Mouse (Mus musculus) cortical plate, adult 2 months (tissue): ENCODE data around the gene Senp8.

ENCODE experiments used
- CTCF ChIP-seq: fragments of 200-500 bp; IDR thresholded peaks from 2 replicates; pipeline ENCODE4 v1.5.1; 2011; ENCODE audit warnings: mild to moderate bottlenecking, control low read depth, low read length; ENCODE audit not compliant: insufficient read depth; ENCODE audit errors: extremely low read depth
- POLR2A ChIP-seq: fragments of 200-500 bp; IDR thresholded peaks from 2 replicates; pipeline ENCODE4 v1.6.1; 2011; ENCODE audit warnings: mild to moderate bottlenecking, low read length, control low read depth; ENCODE audit not compliant: insufficient read depth; ENCODE audit errors: extremely low read depth

GRCm38 (mm10) chr9:59749581-59750265 is 787 bp downstream of the Senp8 start:
- TF ChIP-seq CTCF (no peak), POLR2A (no peak)
